Mouse (Mus musculus): ENCODE data around the gene Crls1.

Crls1 gene

DNA sequence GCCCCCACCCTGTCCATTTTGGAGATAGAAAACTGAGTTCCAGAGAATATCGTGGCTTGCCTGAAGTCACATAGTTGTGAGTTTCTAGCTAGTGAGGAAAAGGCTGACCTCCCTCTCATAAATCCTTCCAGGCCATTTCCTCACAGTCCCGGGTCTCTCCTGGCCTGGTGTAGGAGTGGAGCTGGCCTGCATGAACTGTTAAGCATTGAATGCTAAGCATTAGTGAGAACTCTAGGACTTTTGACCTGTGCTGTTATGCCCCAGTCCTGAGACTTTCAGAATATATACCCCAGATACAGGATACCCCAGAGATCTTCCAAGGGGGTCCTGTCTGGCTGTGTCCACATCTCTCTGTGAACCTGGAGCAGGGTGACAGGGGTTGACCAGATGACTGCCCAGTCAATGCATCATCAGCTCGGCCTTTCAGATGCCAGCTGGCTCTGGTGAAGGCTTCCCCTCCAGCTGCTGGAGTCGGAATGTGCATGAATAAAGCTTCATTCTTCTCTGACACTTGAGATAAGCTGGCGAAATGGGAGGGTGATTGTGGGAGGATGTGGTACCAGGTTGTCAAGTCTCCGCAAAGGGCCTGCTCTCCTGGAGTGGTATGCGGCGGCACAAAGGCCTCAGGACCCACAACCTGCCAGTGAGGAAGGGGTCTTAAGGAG, 38.0 kb downstream of the Crls1 start:
- DNase-seq (ENCODE audit: low spot score in 2 of 2) = peak in 1 of 2 experiments; percentile 19

GRCm38 (mm10) chr2:132885312-132885711, 38.8 kb downstream of the Crls1 start:
- DNase-seq (ENCODE audit: low spot score in 2 of 2) = no peak

DNA sequence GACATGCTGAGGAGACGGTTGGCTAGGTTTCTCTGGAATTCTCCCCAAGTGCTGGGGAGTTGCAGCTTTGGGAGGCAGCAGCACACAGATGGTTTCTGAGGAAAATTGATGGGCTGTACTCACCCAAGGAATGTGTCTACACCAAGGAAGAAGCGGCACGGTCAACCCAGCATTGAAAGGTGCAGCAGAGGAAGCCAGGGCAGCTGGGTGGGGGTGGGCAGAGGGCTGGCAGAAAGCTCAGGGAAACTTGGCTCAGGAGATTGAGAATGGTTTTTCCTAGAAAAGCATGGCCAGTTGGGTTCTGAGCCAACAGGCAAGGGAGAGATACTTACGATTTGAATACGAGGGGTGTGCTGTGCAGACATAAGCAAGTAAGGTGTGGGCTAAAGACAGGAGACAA, 47.4 kb downstream of the Crls1 start:
- peak in 1 of 2 experiments; percentile 40 for DNase-seq (ENCODE audit: low spot score in 2 of 2)

GRCm38 (mm10) chr2:132898211-132898610, 51.7 kb downstream of the Crls1 start:
- DNase-seq (ENCODE audit: low spot score in 2 of 2) = no peak

- no peak for DNase-seq (ENCODE audit: low spot score in 2 of 2)
Measured at GRCm38 (mm10) chr2:132900596-132900995, 54.1 kb downstream of the Crls1 start.

DNA sequence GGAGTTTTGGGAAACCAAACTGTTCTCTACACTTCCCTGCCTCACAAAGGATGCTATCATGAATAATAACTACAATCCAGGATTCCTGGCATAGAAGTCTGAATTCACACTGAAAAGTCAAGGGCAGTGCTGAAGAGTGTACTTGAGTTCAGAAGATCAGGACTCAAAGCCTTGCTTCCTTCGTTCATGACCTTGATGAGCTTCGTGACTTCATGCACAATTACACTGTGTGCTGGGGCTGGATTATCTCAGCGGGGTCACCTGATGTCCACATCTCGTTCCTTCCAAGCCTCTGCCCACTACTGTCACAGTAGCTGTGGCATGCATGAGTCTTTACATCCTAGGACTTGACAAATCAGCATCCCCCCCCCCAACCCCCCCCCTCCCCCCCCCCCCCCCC, 55.2 kb downstream of the Crls1 start:
- DNase-seq (ENCODE audit: low spot score in 2 of 2) = no peak

GRCm38 (mm10) chr2:132902056-132902455, 55.6 kb downstream of the Crls1 start:
- no peak for DNase-seq (ENCODE audit: low spot score in 2 of 2)

DNA sequence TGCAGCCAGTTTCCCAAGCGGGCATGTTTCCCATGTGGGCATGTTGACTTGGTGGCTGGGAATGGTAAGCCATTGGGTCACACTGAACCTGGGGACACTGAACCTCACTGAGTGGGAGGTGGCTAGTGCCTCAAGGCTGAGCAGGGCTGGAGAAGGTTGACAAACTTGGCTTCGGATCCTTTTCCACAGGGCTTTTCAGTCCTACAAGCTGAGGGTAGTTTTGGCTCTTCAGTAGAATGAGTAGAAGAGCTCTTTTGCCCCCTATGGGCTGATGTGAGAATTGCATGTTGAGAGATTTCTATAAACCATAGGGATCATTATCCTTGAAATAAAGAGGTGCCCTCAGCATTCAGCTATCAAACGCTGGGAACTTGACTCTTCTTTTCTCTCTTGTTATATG, 57.0 kb downstream of the Crls1 start:
- DNase-seq (ENCODE audit: low spot score in 2 of 2) = peak; percentile 38 to 63

DNA sequence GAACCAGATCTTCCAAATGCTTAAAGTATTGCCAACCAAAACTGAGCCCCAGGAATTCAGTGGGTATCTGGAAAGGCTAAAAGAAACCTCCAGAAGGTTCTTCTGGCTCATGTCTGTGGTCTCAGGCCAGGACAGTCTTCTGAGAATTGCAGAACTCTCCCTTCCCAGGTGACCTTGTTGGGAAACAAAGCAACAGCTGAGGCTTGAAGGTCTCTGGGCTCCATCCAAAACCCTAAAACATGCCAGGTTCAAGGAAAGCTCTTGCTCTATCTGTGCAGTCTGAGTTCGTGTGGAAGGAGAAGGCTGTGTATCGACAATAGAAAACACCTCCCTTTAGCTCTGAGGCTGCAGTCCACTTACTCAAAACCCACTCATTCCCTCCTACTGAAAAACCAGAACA, 58.5 kb downstream of the Crls1 start:
- DNase-seq (ENCODE audit: low spot score in 2 of 2) = no peak

DNA sequence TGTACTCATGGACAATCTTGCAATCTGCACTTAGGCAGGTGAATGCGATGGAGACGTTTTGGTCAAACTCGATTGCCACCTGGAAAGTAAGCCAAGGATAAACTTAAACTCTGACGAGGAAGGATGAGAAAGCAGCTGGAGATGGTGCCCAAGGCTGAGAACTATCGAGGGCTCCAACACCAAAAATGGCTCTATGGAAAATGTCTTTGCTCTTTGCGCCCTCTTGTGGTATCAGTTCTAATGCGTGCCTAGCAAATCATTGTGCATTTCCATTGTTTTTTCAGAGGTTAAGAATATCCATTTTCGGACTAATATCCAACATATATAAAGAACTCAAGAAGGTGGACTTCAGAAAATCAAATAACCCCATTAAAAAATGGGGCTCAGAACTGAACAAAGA, 60.3 kb downstream of the Crls1 start:
- DNase-seq (ENCODE audit: low spot score in 2 of 2) = peak in 1 of 2 experiments; percentile 35

GRCm38 (mm10) chr2:132914785-132915184, 68.3 kb downstream of the Crls1 start:
- no peak for DNase-seq (ENCODE audit: low spot score in 2 of 2)
